Mouse (Mus musculus) intestine, postnatal 0 days (tissue): ENCODE measurements around the gene Son. TPM values are rescaled to one million over a fixed set of nuclear protein-coding genes. Genes with fewer than 3 reads are reported as not detected.

Experiments used
- ATAC-seq: fragments of 200-750 bp; cut with Nextera tagmentation; 2 replicates; pipeline ENCODE4 v1.8.0; 2017; ENCODE audit warnings: mild to moderate bottlenecking, moderate TSS enrichment, moderate library complexity
- H3K27ac ChIP-seq: fragments of 300-500 bp; sonication (generic); 2 replicates; pipeline ENCODE4 v1.5.1; 2014; ENCODE audit warnings: mild to moderate bottlenecking, low read depth, low read length, moderate library complexity
- H3K27me3 ChIP-seq: fragments of 300-500 bp; sonication (generic); replicated peaks from 2 replicates; pipeline ENCODE4 v1.6.1; 2014; ENCODE audit warnings: low read length, mixed read lengths; ENCODE audit not compliant: control insufficient read depth, insufficient read depth
- H3K36me3 ChIP-seq: fragments of 300-500 bp; sonication (generic); 2 replicates; pipeline ENCODE4 v1.6.1; 2014; ENCODE audit warnings: mild to moderate bottlenecking, moderate library complexity; ENCODE audit not compliant: control insufficient read depth, insufficient read depth
- H3K4me1 ChIP-seq: fragments of 300-500 bp; sonication (generic); replicated peaks from 2 replicates; pipeline ENCODE4 v1.6.1; 2014; ENCODE audit warnings: antibody characterized with exemption, low read length, mixed read lengths; ENCODE audit not compliant: control insufficient read depth, insufficient read depth
- H3K4me2 ChIP-seq: fragments of 300-500 bp; sonication (generic); replicated peaks from 2 replicates; pipeline ENCODE4 v1.6.1; 2014; ENCODE audit warnings: low read depth, mild to moderate bottlenecking, moderate library complexity
- H3K4me3 ChIP-seq: fragments of 300-500 bp; sonication (generic); 2 replicates; pipeline ENCODE4 v1.5.1; 2014; ENCODE audit warnings: low read depth, low read length
- H3K9ac ChIP-seq: fragments of 300-500 bp; sonication (generic); 2 replicates; pipeline ENCODE4 v1.6.1; 2014; ENCODE audit warnings: mild to moderate bottlenecking, low read depth, low read length
- H3K9me3 ChIP-seq: fragments of 300-500 bp; sonication (generic); 2 replicates; pipeline ENCODE4 v1.6.1; 2016; ENCODE audit warnings: mixed run types; ENCODE audit not compliant: control insufficient read depth
- CTCF ChIP-seq: sonication (generic); IDR thresholded peaks from 2 replicates; pipeline ENCODE4 v1.5.1; 2016; ENCODE audit warnings: low read depth, mild to moderate bottlenecking, control low read depth, antibody characterized with exemption, moderate library complexity
- WGBS: fragments of 180-500 bp; shearing (Covaris S2); extraction: QIAGEN DNeasy Blood & Tissue Kit; methylation state at CpG from one replicate; pipeline ENCODE4 v1.1.7; 2014; 5-methylcytosine and 5-hydroxymethylcytosine counted together
- polyA plus RNA-seq: library from polyadenylated mRNA; unstranded; fragments of >200 nt; fragmentation: Nextera tagmentation; extraction: Ambion mirVana; gene quantifications from 2 replicates; pipeline ENCODE4 v1.2.1, GENCODE M21; 2015

The Son gene
- polyA plus RNA-seq, 1 experiment from 2014 or later, result 71.1 TPM

- H3K27me3 ChIP-seq, result no peaks in the 10 kb centered on the region
- WGBS, result 71% methylated on average over 8 of the region's 8 CpGs
- H3K4me3 ChIP-seq, result no peak overlapping the region
- TF ChIP-seq CTCF, result no peak
- no peaks in the 10 kb centered on the region for H3K4me1 ChIP-seq
- H3K36me3 ChIP-seq, result no peaks in the 10 kb centered on the region
- H3K9me3 ChIP-seq, result no peaks in the 10 kb centered on the region
- no peak overlapping the region for H3K4me2 ChIP-seq
- no peak overlapping the region for H3K9ac ChIP-seq
- 0 out of 2 replicates have a peak, but pooled peaks have one; percentile 41 for ATAC-seq
- no peak overlapping the region for H3K27ac ChIP-seq
Observed at GRCm38 (mm10) chr16:91606958-91607357, 40.3 kb upstream of the Son start.

GRCm38 (mm10) chr16:91609501-91610245 is 37.6 kb upstream of the Son start:
- no peak for TF ChIP-seq CTCF
- Histone ChIP-seq H3K9me3 (no peaks in the 10 kb centered on the region), H3K36me3 (no peaks in the 10 kb centered on the region; the same call in 1 of the 2 replicates), H3K9ac (no peak overlapping the region), H3K4me1 (no peaks in the 10 kb centered on the region), H3K4me3 (no peak overlapping the region), H3K4me2 (no peak overlapping the region), H3K27me3 (no peaks in the 10 kb centered on the region), H3K27ac (no peak overlapping the region)
- 66% methylated on average over 9 of the region's 9 CpGs for WGBS
- no peak for ATAC-seq

GRCm38 (mm10) chr16:91611248-91611647 is 36.1 kb upstream of the Son start:
- no peak for TF ChIP-seq CTCF
- Histone ChIP-seq H3K9me3 (no peaks in the 10 kb centered on the region), H3K27ac (no peak overlapping the region), H3K36me3 (no peaks in the 10 kb centered on the region; the same call in 1 of the 2 replicates), H3K4me2 (no peak overlapping the region), H3K9ac (no peak overlapping the region), H3K4me3 (no peak overlapping the region), H3K4me1 (no peaks in the 10 kb centered on the region), H3K27me3 (no peaks in the 10 kb centered on the region)
- ATAC-seq, result no peak
- 66% methylated on average over 11 of the region's 11 CpGs for WGBS

GRCm38 (mm10) chr16:91612525-91612924 is 34.8 kb upstream of the Son start:
- no peak for ATAC-seq
- Histone ChIP-seq H3K4me2 (no peak overlapping the region), H3K4me1 (no peaks in the 10 kb centered on the region), H3K36me3 (no peaks in the 10 kb centered on the region; the same call in 1 of the 2 replicates), H3K9me3 (no peaks in the 10 kb centered on the region), H3K4me3 (no peak overlapping the region), H3K9ac (no peak overlapping the region), H3K27ac (no peak overlapping the region), H3K27me3 (no peaks in the 10 kb centered on the region)
- no peak for TF ChIP-seq CTCF
- 72% methylated on average over 5 of the region's 5 CpGs for WGBS

GRCm38 (mm10) chr16:91614552-91614951 is 32.8 kb upstream of the Son start:
- Histone ChIP-seq H3K27me3 (no peaks in the 10 kb centered on the region), H3K4me1 (no peaks in the 10 kb centered on the region), H3K9ac (no peak overlapping the region), H3K4me3 (no peak overlapping the region), H3K9me3 (no peaks in the 10 kb centered on the region), H3K4me2 (no peak overlapping the region), H3K36me3 (no peaks in the 10 kb centered on the region; the same call in 1 of the 2 replicates), H3K27ac (no peak overlapping the region)
- 83% methylated on average over 6 of the region's 6 CpGs for WGBS
- no peak for TF ChIP-seq CTCF
- no peak for ATAC-seq

- H3K9ac ChIP-seq, result peak within 1 kb of the TSS; percentile 62
- WGBS, result 11% methylated on average over 39 of the region's 39 CpGs
- peak within 1 kb of the TSS; percentile 97 for H3K4me2 ChIP-seq
- H3K27ac ChIP-seq, result no peak within 1 kb of the TSS
- peaks cover 36% of the 10 kb centered on the region for H3K36me3 ChIP-seq
- TF ChIP-seq CTCF, result no peak
- peak within 1 kb of the TSS; percentile 75 for H3K4me3 ChIP-seq
- peak; percentile 83 for ATAC-seq
- no peaks in the 10 kb centered on the region for H3K9me3 ChIP-seq
- no peaks in the 10 kb centered on the region for H3K4me1 ChIP-seq
- no peaks in the 10 kb centered on the region for H3K27me3 ChIP-seq
Observed at GRCm38 (mm10) chr16:91618511-91619501, 28.5 kb upstream of the Son start, which contains the start of gene Dnajc28. TSS of gene Dnajc28 (minus strand) at chr16:91619026.
